Mouse (Mus musculus): ENCODE results near the gene Popdc3.

DNA sequence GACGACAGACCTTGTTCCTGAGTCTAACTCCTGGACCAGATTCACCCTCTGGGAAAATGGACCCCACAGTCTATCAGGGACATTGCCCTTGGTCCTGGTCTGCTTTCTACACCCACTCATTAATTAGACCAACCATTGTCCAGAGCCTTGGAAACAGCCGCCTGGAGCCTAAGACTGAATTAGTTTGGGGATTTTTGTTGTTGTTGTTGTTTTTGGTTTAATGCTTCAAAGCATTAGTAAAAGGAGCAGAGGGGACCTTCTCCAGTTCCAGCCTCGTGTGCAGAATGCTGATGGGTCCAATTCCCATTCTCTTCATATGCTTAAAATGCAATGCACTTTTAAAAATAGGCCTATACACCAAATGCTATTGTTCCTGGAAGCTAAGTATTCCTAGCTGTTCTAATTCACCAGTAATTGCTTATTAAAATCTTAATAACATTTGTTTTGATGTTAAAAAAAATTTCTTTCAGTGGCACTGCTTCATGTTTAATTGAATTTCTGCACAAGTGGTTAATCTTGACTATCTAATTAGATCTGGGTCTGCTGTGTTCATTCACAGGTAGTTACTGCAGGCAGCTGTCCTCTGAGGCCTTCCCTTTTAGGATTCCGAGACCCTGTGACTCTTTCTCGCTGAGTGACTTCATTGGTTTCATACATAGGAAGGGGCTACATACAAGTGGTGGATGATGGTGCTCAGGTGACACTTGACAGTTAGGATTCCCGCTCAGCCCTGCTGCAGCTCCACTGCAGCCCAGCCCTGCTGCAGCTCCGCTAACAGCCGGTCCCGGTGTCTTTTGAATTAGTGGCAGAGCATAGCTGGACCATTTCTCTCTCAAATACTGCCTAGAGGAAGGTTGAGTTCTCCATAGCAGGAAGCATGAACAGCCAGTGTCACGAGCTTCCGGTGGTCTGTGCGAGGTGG lies 25.9 kb upstream of the Popdc3 start:
- TF ChIP-seq CTCF (IDR thresholded peaks at IDR 0.05; ENCODE audit: control insufficient read depth, insufficient read depth, insufficient replicate concordance, low read depth, low read length) (no peak), POLR2A (IDR thresholded peaks at IDR 0.05; ENCODE audit: control insufficient read depth, low read depth, low read length) (no peak)
